Mouse (Mus musculus) embryo, embryonic 9.5 days (tissue): ENCODE data around the gene Smyd5.
"Not testable (repeated sequence)": the region's sequence is repeated elsewhere in the genome, so short reads cannot be mapped to it uniquely, and the experiment has no call there.

ENCODE experiments used
- DNase-seq: peaks from one replicate; pipeline ENCODE4 v3.0.0-alpha.2; 2017; ENCODE audit errors: extremely low spot score

Gene Smyd5

GRCm38 (mm10) chr6:85447351-85447750 is 15.6 kb downstream of the Smyd5 start:
- DNase-seq: no peak

DNA sequence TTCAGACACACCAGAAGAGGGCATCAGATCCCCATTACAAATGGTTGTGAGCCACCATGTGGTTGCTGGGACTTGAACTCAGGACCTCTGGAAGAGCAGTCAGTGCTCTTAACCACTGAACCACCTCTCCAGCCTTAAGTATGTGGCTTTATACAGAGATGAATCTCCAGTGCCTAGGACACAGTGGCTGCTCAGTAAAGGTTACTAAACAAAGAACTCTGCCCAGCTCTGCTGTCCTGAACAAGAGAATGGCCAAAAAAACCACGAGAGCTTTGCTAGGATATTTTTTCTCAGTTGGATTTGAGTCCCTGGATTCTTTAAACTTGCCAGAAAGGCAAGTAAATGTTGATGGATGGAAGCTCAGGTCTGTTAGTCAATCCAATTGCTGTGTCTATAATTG is 18.4 kb downstream of the Smyd5 start:
- not testable (repeated sequence) for DNase-seq

- DNase-seq: peak; percentile 95
Observed at GRCm38 (mm10) chr6:85450697-85451663, 19.2 kb downstream of the Smyd5 start, which contains the start of gene Cct7. Gene Cct7 (plus strand): TSS chr6:85451514.

- peak; percentile 99 for DNase-seq
Observed at GRCm38 (mm10) chr6:85451664-85452410, 20.0 kb downstream of the Smyd5 start, which contains the start of gene Pradc1. Gene Pradc1 (minus strand): TSS chr6:85451970.

GRCm38 (mm10) chr6:85452411-85452665 is 20.5 kb downstream of the Smyd5 start:
- DNase-seq: no peak

- DNase-seq: peak; percentile 11
Observed at GRCm38 (mm10) chr6:85452816-85453215, 21.0 kb downstream of the Smyd5 start.

- DNase-seq: no peak
Observed at GRCm38 (mm10) chr6:85459621-85460020, 27.8 kb downstream of the Smyd5 start.

GRCm38 (mm10) chr6:85465381-85465780 is 33.6 kb downstream of the Smyd5 start:
- DNase-seq: no peak

- peak; percentile 6 for DNase-seq
Observed at GRCm38 (mm10) chr6:85469660-85470430, 38.1 kb downstream of the Smyd5 start.

DNA sequence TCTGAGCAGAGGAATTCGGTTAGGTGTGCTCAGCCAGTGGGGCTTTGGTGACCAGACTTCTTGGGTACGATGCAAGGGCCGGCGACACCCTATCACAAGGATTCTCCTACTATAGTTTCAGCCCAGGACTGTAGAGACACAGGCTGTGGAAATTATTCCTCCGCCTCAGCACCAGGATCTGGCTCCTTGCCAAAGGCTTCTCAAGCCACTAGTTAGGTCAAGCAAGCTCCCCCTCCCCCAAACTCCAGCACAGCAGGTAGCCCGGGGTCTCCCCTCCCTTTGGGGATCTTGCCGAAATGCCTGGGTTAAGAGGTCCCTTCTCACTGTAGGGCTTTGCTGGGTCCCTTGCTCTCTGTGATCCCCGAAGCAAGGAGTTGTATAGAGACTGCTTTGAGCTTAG is 40.2 kb downstream of the Smyd5 start:
- DNase-seq: no peak

- DNase-seq: no peak
Observed at GRCm38 (mm10) chr6:85472542-85472941, 40.8 kb downstream of the Smyd5 start.

DNA sequence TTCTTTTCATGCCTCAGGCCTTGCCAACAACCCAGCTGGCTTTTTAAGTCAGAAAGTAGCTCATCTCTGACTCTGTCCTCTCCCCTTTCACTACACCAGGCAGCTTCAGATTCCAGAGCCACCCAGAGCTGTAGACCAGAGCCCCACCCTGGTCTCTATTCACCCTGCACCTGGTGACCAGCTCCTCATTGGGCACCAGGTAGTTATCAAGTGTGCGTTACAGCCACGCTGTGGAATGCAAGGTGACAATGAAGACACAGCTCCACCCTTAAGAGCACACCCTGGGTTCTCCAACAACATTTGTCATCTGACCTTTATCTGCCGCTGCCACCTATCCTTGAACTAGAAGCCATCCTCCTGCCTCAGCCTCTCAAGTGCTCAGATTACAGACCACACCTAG is 43.8 kb downstream of the Smyd5 start:
- DNase-seq: no peak

- peak; percentile 39 for DNase-seq
Observed at GRCm38 (mm10) chr6:85477366-85477917, 45.7 kb downstream of the Smyd5 start.

- DNase-seq: no peak
Observed at GRCm38 (mm10) chr6:85478416-85478815, 46.6 kb downstream of the Smyd5 start.

- DNase-seq: no peak
Observed at GRCm38 (mm10) chr6:85479979-85480378, 48.2 kb downstream of the Smyd5 start.

- DNase-seq: no peak
Observed at GRCm38 (mm10) chr6:85480685-85481084, 48.9 kb downstream of the Smyd5 start.

GRCm38 (mm10) chr6:85483843-85484721 is 52.3 kb downstream of the Smyd5 start:
- peak; percentile 17 for DNase-seq

GRCm38 (mm10) chr6:85485738-85486137 is 53.9 kb downstream of the Smyd5 start:
- no peak for DNase-seq

DNA sequence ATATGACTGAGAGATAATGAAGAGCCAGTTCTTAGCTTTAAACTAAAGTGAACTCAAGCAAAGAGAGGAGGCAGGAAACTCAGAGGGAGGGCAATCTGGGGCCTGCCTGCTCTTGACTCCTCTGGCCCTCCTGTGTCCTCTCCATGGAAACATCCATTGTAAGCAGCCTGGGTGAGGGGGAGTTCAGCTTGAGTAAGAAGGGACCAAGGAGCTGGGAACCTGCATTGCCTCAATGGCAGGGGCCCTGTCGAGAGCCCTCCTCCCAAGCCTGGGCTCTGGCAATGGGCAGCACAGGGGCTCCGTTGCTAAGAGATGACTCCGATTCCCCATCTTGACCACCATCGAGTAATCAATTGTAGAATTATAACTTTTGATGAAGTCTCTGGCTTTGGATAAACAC is 56.7 kb downstream of the Smyd5 start:
- DNase-seq: peak; percentile 14

- no peak for DNase-seq
Observed at GRCm38 (mm10) chr6:85489717-85490116, 57.9 kb downstream of the Smyd5 start.

- no peak for DNase-seq
Observed at GRCm38 (mm10) chr6:85490252-85490651, 58.5 kb downstream of the Smyd5 start.
